Mouse (Mus musculus) ES-E14 (cell line): ENCODE measurements at regions not wholly inside any gene's neighbourhood (a gene's known extent, or its start where the extent isn't known, plus 50 kb on each side); places are given as distances from the start of the nearest gene placed in this dataset.

Source experiments
- DNase-seq: peaks from one replicate; pipeline ENCODE4 v3.0.0-alpha.2; 2013; ENCODE audit warnings: low read depth, low spot score
- H3K27ac ChIP-seq: 2 replicates; pipeline ENCODE4 v1.5.1; 2012; ENCODE audit warnings: low read depth, mild to moderate bottlenecking, low read length, moderate library complexity, mixed read lengths; ENCODE audit not compliant: poor library complexity, insufficient read depth, severe bottlenecking
- H3K36me3 ChIP-seq: 2 replicates; pipeline ENCODE4 v1.6.1; 2012; ENCODE audit warnings: mild to moderate bottlenecking, low read length, moderate library complexity, mixed read lengths; ENCODE audit not compliant: control insufficient read depth, poor library complexity, insufficient read depth, severe bottlenecking
- H3K4me1 ChIP-seq, 2 experiments: fragments of 150-350 bp in 1 of 2; sonication (generic) in 1 of 2; 2 replicates each; pipeline ENCODE4 v1.6.1; 2012; ENCODE audit warnings: low read length in 2 of 2, mild to moderate bottlenecking in 1 of 2, mixed read lengths in 1 of 2; ENCODE audit not compliant: control insufficient read depth in 2 of 2, insufficient read depth in 2 of 2, poor library complexity in 1 of 2
- H3K4me3 ChIP-seq, 2 experiments: fragments of 150-350 bp in 1 of 2; sonication (generic) in 1 of 2; 2 replicates each; pipeline ENCODE4 v1.5.1; 2012; ENCODE audit warnings: low read length in 2 of 2, low read depth in 1 of 2, mild to moderate bottlenecking in 1 of 2, mixed read lengths in 1 of 2; ENCODE audit not compliant: insufficient read depth in 1 of 2, poor library complexity in 1 of 2, severe bottlenecking in 1 of 2
- H3K9ac ChIP-seq: 2 replicates; pipeline ENCODE4 v1.6.1; 2012; ENCODE audit warnings: low read depth, mild to moderate bottlenecking, low read length, mixed read lengths; ENCODE audit not compliant: poor library complexity, insufficient read depth, severe bottlenecking
- H3K9me3 ChIP-seq: fragments of 150-350 bp; sonication (generic); 2 replicates; pipeline ENCODE4 v1.6.1; 2012; ENCODE audit warnings: low read depth, mild to moderate bottlenecking, low read length; ENCODE audit not compliant: control insufficient read depth, insufficient read depth
- CHD2 ChIP-seq: IDR thresholded peaks from 2 replicates; pipeline ENCODE4 v1.6.1; 2014; ENCODE audit warnings: mild to moderate bottlenecking, low read depth, low read length, inconsistent platforms
- HCFC1 ChIP-seq: IDR thresholded peaks from 2 replicates; pipeline ENCODE4 v1.6.1; 2012; ENCODE audit warnings: low read length, inconsistent platforms, borderline replicate concordance; ENCODE audit not compliant: insufficient read depth
- MAFK ChIP-seq: IDR thresholded peaks from 2 replicates; pipeline ENCODE4 v1.6.1; 2014; ENCODE audit warnings: mild to moderate bottlenecking, low read depth, low read length, inconsistent platforms; ENCODE audit not compliant: insufficient read depth
- ZC3H11A ChIP-seq: IDR thresholded peaks from 2 replicates; pipeline ENCODE4 v1.6.1; 2012; ENCODE audit warnings: low read depth, mild to moderate bottlenecking, inconsistent platforms, low read length, borderline replicate concordance
- ZNF384 ChIP-seq: IDR thresholded peaks from 2 replicates; pipeline ENCODE4 v1.6.1; 2012; ENCODE audit warnings: low read depth, low read length, inconsistent platforms
- in situ Hi-C, 2 experiments: fragments of 600-800 bp; cut with MboI; formaldehyde crosslinking; loops; one replicate each; pipeline ENCODE4 v1.15.1; 2025; ENCODE audit warnings: low sequenced_read_pairs in 2 of 2, inconsistent platforms in 1 of 2; ENCODE audit not compliant: unreplicated experiment in 2 of 2

DNA sequence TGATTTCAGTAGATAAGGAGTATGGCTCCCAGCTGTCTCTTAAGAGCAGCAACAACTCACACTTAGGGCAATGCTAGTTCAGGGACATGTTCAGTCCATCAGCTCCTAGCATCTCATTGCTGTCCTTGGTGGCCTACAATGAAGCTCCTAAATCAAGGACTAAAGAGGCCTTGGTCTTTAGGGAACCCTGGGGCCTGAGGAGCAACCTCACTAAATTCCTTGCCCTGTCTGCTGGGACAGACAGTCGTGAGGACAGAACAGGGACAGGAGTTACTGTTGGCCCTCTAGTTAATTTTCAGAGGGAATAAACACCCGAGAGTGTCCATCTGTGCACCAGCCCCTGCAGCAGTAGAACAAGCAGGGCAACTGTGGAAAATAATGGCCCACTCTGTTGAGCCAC lies 514.6 kb upstream of the Tnp1 start:
- Histone ChIP-seq H3K4me1 (no peaks in the 10 kb centered on the region), H3K27ac (no peak overlapping the region), H3K9ac (no peak overlapping the region), H3K9me3 (no peaks in the 10 kb centered on the region), H3K4me3 (no peak overlapping the region), H3K36me3 (no peaks in the 10 kb centered on the region)
- no peak for DNase-seq
- in situ Hi-C loops = no loop called here
- TF ChIP-seq ZNF384 (no peak), ZC3H11A (no peak), MAFK (no peak), HCFC1 (no peak), CHD2 (no peak)

DNA sequence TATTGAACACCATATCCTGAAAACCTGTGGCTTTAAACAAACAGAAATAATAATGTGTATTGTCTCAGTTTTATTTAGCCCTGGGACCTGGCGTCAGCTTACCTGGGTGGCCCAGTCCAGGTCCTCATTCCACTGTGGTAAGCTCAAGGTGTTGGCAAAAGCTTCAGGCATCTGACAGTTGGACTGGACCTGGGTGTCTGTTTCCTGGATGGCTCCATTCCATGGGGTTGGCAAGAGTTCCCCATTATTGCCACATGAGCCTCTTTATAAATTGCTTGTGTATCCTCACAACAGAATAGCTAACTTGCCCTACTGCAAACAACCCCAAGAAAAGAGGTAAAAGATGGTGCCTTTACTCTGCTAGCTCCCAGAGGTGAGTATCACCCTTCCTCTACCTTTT lies 512.9 kb upstream of the Tnp1 start:
- TF ChIP-seq HCFC1 = no peak
- no peak for TF ChIP-seq CHD2
- TF ChIP-seq ZC3H11A = no peak
- no peak for TF ChIP-seq ZNF384
- no peak for TF ChIP-seq MAFK
- no peak overlapping the region for H3K9ac ChIP-seq
- no peaks in the 10 kb centered on the region for H3K36me3 ChIP-seq
- H3K27ac ChIP-seq = no peak overlapping the region
- H3K9me3 ChIP-seq = no peaks in the 10 kb centered on the region
- in situ Hi-C loops = no loop called here
- no peak overlapping the region for H3K4me3 ChIP-seq
- no peak for DNase-seq
- H3K4me1 ChIP-seq = no peaks in the 10 kb centered on the region

DNA sequence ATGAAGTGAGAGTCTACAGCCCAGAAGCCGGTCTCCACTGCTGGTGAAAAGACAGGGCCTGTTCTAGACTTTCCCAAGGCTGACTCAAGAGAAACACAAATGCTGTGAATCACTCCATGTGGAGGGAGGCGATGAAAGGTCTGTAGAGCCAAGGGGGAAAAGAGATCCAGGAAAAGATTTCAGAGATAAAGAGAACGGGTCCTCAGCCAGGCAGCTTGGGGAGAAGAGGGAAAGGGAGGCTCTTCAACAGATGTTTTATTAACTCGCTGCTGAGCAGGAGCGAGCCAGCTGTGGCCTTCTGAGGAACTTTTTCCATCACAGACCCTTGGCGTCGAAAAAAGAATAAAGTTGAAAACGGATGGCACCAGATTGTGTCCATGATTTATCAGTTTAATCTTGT lies 500.7 kb upstream of the Tnp1 start:
- no peak overlapping the region for H3K4me3 ChIP-seq
- DNase-seq = no peak
- H3K9me3 ChIP-seq = no peaks in the 10 kb centered on the region
- no peak overlapping the region for H3K27ac ChIP-seq
- no peaks in the 10 kb centered on the region for H3K36me3 ChIP-seq
- TF ChIP-seq MAFK (no peak), CHD2 (no peak), HCFC1 (no peak), ZNF384 (no peak), ZC3H11A (no peak)
- in situ Hi-C loops = no loop called here
- H3K4me1 ChIP-seq = no peaks in the 10 kb centered on the region
- H3K9ac ChIP-seq = no peak overlapping the region

DNA sequence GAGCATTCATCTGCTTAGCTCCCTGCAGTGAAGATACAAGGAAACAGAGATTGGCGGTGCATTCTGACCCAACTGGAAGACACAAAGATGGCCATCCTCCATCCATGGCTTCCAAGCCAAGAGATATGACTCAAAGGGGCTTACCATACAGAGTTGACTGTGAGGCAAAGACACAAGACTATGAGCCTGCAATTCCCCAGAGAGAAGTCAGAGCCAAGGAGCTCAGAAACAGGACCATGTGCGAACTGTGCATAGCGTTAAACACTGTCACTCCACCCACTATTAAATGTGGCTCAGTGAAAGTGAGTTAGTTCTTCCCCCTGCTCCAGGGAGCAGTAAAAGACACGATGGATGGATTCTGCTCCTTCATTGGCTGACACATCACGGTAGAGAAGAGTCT lies 500.1 kb upstream of the Tnp1 start:
- TF ChIP-seq HCFC1 = no peak
- TF ChIP-seq ZNF384 = no peak
- TF ChIP-seq CHD2 = no peak
- no peak for TF ChIP-seq ZC3H11A
- TF ChIP-seq MAFK = no peak
- Histone ChIP-seq H3K4me3 (no peak overlapping the region), H3K9me3 (no peaks in the 10 kb centered on the region), H3K9ac (no peak overlapping the region), H3K4me1 (no peaks in the 10 kb centered on the region), H3K36me3 (no peaks in the 10 kb centered on the region), H3K27ac (no peak overlapping the region)
- DNase-seq = no peak
- in situ Hi-C loops = no loop called here

DNA sequence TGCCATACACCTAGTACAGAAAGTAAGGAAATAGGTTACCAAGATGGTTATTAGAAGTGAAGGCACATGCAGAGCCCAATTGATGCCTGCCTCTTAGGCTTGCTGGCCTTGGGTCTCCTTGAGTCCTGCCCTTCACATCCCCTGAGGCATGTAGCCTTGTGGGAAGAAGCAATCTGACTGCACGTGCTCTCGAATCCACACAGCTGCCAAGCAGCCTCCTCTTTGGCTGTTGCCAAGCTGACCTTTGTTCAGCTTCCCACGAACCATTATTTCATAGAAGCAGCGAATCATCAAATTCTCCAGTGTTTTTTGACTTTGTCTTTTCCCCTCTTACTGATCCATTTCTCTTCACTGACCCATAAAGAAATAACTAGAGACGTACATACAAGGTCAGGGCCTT lies 498.1 kb upstream of the Tnp1 start:
- H3K27ac ChIP-seq = no peak overlapping the region

More for the DNA sequence above, 498.1 kb upstream of the Tnp1 start:
- Histone ChIP-seq H3K9me3 (no peaks in the 10 kb centered on the region), H3K4me1 (no peaks in the 10 kb centered on the region), H3K36me3 (no peaks in the 10 kb centered on the region), H3K4me3 (no peak overlapping the region), H3K9ac (no peak overlapping the region)
- DNase-seq = no peak
- in situ Hi-C loops = no loop called here
- TF ChIP-seq CHD2 = no peak
- TF ChIP-seq ZC3H11A = no peak
- no peak for TF ChIP-seq ZNF384
- TF ChIP-seq MAFK = no peak
- TF ChIP-seq HCFC1 = no peak
